Mouse (Mus musculus): ENCODE data around the gene Krtap12-1.

DNA sequence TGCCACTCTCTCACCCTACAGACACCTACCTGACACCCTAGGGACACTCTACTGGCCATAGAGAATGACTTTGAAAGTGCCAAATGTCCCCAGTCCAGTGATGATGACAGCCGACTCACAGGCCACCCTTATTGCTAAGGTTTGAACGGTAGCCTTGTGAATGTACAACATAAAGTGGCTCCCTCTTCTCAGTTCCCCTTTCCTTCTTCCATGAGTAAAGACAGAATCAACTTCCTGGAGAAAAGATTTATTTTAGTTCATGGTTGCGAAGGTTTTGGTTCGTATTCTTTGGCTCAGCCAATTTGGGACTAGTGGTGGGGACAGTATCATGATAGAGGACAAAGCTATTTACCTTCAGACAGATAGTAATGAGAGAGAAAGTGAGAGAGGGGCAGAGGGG is 18.5 kb downstream of the Krtap12-1 start:
- TF ChIP-seq CTCF (IDR thresholded peaks at IDR 0.05; ENCODE audit: insufficient read depth, low read depth, low read length) = no peak
- TF ChIP-seq POLR2A (IDR thresholded peaks at IDR 0.05; ENCODE audit: insufficient read depth, low read depth, low read length) = no peak

Data from olfactory bulb, adult 2 months (tissue).